Mouse (Mus musculus) heart, postnatal 0 days (tissue): ENCODE data around the gene Plscr1.

Experiments
- CTCF ChIP-seq: IDR thresholded peaks from 2 replicates; pipeline ENCODE4 v1.5.1; 2016; ENCODE audit warnings: antibody characterized with exemption, control low read depth, low read depth
- EP300 ChIP-seq: IDR thresholded peaks from 2 replicates; pipeline ENCODE4 v1.6.1; 2016; ENCODE audit warnings: antibody characterized with exemption, low read depth

DNA sequence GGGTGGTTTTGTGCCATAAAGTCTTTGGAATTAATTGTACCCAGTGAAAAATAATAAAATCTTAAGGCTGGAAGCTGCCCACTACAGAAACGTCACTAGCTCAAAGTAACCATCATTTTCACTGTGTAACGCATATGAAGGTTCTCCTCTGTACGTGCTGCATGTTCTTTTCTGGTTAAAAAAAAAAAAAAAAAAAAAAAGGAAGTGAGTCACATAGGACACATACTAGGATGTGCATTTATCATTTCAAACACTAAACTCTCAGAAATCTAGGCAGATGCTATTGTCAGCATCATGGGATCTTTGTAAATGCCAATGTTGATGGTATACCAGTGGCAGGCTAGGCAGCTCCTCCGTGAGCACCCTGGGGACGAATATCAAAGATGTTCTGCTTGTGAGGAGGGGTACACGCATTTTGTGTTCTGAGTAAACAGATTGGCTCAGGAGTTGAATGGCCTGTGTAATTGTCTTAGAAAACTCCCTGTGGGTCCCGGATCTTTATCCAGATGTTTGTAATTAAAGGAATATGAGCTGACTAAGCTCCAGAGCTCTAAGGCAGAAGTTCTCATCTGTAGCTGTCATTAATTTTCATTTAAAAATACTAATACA lies 33.1 kb downstream of the Plscr1 start:
- TF ChIP-seq CTCF = no peak
- no peak for TF ChIP-seq EP300
